Mouse (Mus musculus) forebrain, embryonic 10.5 days (tissue): ENCODE data around the gene D10Wsu102e. TPM values are rescaled to one million over a fixed set of nuclear protein-coding genes. Genes with fewer than 3 reads are reported as not detected.
A peak's percentile ranks its signal among the peaks of the same experiment; 100 is the strongest.
"Not testable (repeated sequence)": the region's sequence is repeated elsewhere in the genome, so short reads cannot be mapped to it uniquely, and the experiment has no call there.

Source experiments
- DNase-seq: peaks from one replicate; pipeline ENCODE4 v3.0.0-alpha.2; 2017; ENCODE audit warnings: low spot score; ENCODE audit errors: extremely low spot score
- H3K27ac ChIP-seq: fragments of 300-500 bp; sonication (generic); 2 replicates; pipeline ENCODE4 v1.5.1; 2016; ENCODE audit warnings: mild to moderate bottlenecking
- H3K27me3 ChIP-seq: fragments of 300-500 bp; sonication (generic); 2 replicates; pipeline ENCODE4 v1.6.1; 2016; ENCODE audit warnings: mild to moderate bottlenecking; ENCODE audit not compliant: poor library complexity, severe bottlenecking
- H3K36me3 ChIP-seq: fragments of 300-500 bp; sonication (generic); replicated peaks from 2 replicates; pipeline ENCODE4 v1.6.1; 2016; ENCODE audit warnings: mild to moderate bottlenecking, moderate library complexity
- H3K4me1 ChIP-seq: fragments of 300-500 bp; sonication (generic); 2 replicates; pipeline ENCODE4 v1.6.1; 2016
- H3K4me3 ChIP-seq: fragments of 300-500 bp; sonication (generic); 2 replicates; pipeline ENCODE4 v1.5.1; 2016; ENCODE audit warnings: mild to moderate bottlenecking, moderate library complexity
- H3K9me3 ChIP-seq: fragments of 300-500 bp; sonication (generic); 2 replicates; pipeline ENCODE4 v1.6.1; 2016; ENCODE audit warnings: mild to moderate bottlenecking, moderate library complexity
- WGBS: fragments of 180-500 bp; shearing (Covaris S2); methylation state at CpG from one replicate; pipeline ENCODE4 v1.1.7; 2016; 5-methylcytosine and 5-hydroxymethylcytosine counted together
- polyA plus RNA-seq: library from polyadenylated mRNA; unstranded; fragments of >200 nt; fragmentation: Nextera tagmentation; extraction: Ambion mirVana; gene quantifications from 2 replicates; pipeline ENCODE4 v1.2.1, GENCODE M21; 2016

Gene D10Wsu102e
- polyA plus RNA-seq, 1 experiment from 2014 or later: 1.5 TPM

GRCm38 (mm10) chr10:83457531-83457930 is 97.5 kb downstream of the D10Wsu102e start:
- WGBS: 93% methylated on average over 3 of the region's 3 CpGs
- peaks cover 67% of the 10 kb centered on the region for H3K9me3 ChIP-seq

GRCm38 (mm10) chr10:83475226-83475625 is 115.2 kb downstream of the D10Wsu102e start:
- no peak overlapping the region for H3K4me3 ChIP-seq
- H3K9me3 ChIP-seq: peaks cover 29% of the 10 kb centered on the region
- H3K27ac ChIP-seq: no peak overlapping the region
- 95% methylated on average over 13 of the region's 13 CpGs for WGBS
- DNase-seq: no peak
- H3K27me3 ChIP-seq: no peaks in the 10 kb centered on the region
- no peaks in the 10 kb centered on the region for H3K4me1 ChIP-seq
- H3K36me3 ChIP-seq: peaks cover 6% of the 10 kb centered on the region

More at GRCm38 (mm10) chr10:83457531-83457930, 97.5 kb downstream of the D10Wsu102e start:
- Histone ChIP-seq H3K4me1 (no peaks in the 10 kb centered on the region), H3K36me3 (peaks cover 33% of the 10 kb centered on the region), H3K4me3 (no peak overlapping the region), H3K27me3 (no peaks in the 10 kb centered on the region), H3K27ac (no peak overlapping the region)
- DNase-seq: no peak

GRCm38 (mm10) chr10:83477286-83477685 is 117.3 kb downstream of the D10Wsu102e start:
- Histone ChIP-seq H3K27me3 (no peaks in the 10 kb centered on the region), H3K4me1 (no peaks in the 10 kb centered on the region), H3K36me3 (peaks cover 7% of the 10 kb centered on the region), H3K4me3 (no peak overlapping the region), H3K27ac (no peak overlapping the region), H3K9me3 (peaks cover 27% of the 10 kb centered on the region)
- 87% methylated on average over 5 of the region's 5 CpGs for WGBS
- no peak for DNase-seq

GRCm38 (mm10) chr10:83490506-83490905 is 130.5 kb downstream of the D10Wsu102e start:
- DNase-seq: no peak
- no peaks in the 10 kb centered on the region for H3K9me3 ChIP-seq
- 90% methylated on average over 6 of the region's 6 CpGs for WGBS

GRCm38 (mm10) chr10:83497321-83497720 is 137.3 kb downstream of the D10Wsu102e start:
- Histone ChIP-seq H3K4me1 (no peaks in the 10 kb centered on the region), H3K27me3 (no peaks in the 10 kb centered on the region), H3K27ac (no peak overlapping the region), H3K4me3 (no peak overlapping the region), H3K36me3 (peaks cover 5% of the 10 kb centered on the region; the same call in 1 of the 2 replicates), H3K9me3 (no peaks in the 10 kb centered on the region)
- 94% methylated on average over 13 of the region's 13 CpGs for WGBS
- no peak for DNase-seq

More at GRCm38 (mm10) chr10:83490506-83490905, 130.5 kb downstream of the D10Wsu102e start:
- H3K27me3 ChIP-seq: no peaks in the 10 kb centered on the region
- no peak overlapping the region for H3K4me3 ChIP-seq
- no peak overlapping the region for H3K27ac ChIP-seq
- H3K4me1 ChIP-seq: no peaks in the 10 kb centered on the region
- peaks cover 5% of the 10 kb centered on the region; the same call in 1 of the 2 replicates for H3K36me3 ChIP-seq

GRCm38 (mm10) chr10:83508962-83509660 is 149.1 kb downstream of the D10Wsu102e start:
- H3K27ac ChIP-seq: no peak overlapping the region
- H3K4me1 ChIP-seq: no peaks in the 10 kb centered on the region
- H3K27me3 ChIP-seq: no peaks in the 10 kb centered on the region
- H3K4me3 ChIP-seq: no peak overlapping the region
- DNase-seq: no peak
- H3K36me3 ChIP-seq: no peaks in the 10 kb centered on the region
- 66% methylated on average over 8 of the region's 8 CpGs for WGBS
- no peaks in the 10 kb centered on the region for H3K9me3 ChIP-seq

- 80% methylated on average over 5 of the region's 5 CpGs for WGBS
- no peak for DNase-seq
- H3K9me3 ChIP-seq: no peaks in the 10 kb centered on the region
- no peaks in the 10 kb centered on the region for H3K4me1 ChIP-seq
- no peaks in the 10 kb centered on the region for H3K27me3 ChIP-seq
- no peak overlapping the region for H3K4me3 ChIP-seq
- no peaks in the 10 kb centered on the region for H3K36me3 ChIP-seq
- no peak overlapping the region for H3K27ac ChIP-seq
These were observed 151.3 kb downstream of the D10Wsu102e start for GRCm38 (mm10) chr10:83511304-83511703.

- no peak overlapping the region for H3K27ac ChIP-seq
- WGBS: 90% methylated on average over 8 of the region's 8 CpGs
These were observed 153.7 kb downstream of the D10Wsu102e start for GRCm38 (mm10) chr10:83513736-83514135.

GRCm38 (mm10) chr10:83520990-83521389 is 161.0 kb downstream of the D10Wsu102e start:
- H3K27ac ChIP-seq: no peak overlapping the region
- WGBS: 83% methylated on average over 4 of the region's 4 CpGs
- no peaks in the 10 kb centered on the region for H3K27me3 ChIP-seq
- H3K4me1 ChIP-seq: no peaks in the 10 kb centered on the region
- no peaks in the 10 kb centered on the region for H3K36me3 ChIP-seq
- H3K4me3 ChIP-seq: no peak overlapping the region
- no peaks in the 10 kb centered on the region for H3K9me3 ChIP-seq
- DNase-seq: no peak

More at GRCm38 (mm10) chr10:83513736-83514135, 153.7 kb downstream of the D10Wsu102e start:
- H3K9me3 ChIP-seq: no peaks in the 10 kb centered on the region
- H3K27me3 ChIP-seq: no peaks in the 10 kb centered on the region
- H3K4me3 ChIP-seq: no peak overlapping the region
- no peak for DNase-seq
- no peaks in the 10 kb centered on the region for H3K4me1 ChIP-seq
- H3K36me3 ChIP-seq: no peaks in the 10 kb centered on the region

- not testable (repeated sequence) for H3K27ac ChIP-seq, DNase-seq, H3K36me3 ChIP-seq, H3K4me3 ChIP-seq, H3K27me3 ChIP-seq, H3K4me1 ChIP-seq, H3K9me3 ChIP-seq
These were observed 164.2 kb downstream of the D10Wsu102e start for GRCm38 (mm10) chr10:83524238-83524637.

GRCm38 (mm10) chr10:83530384-83530967 is 170.5 kb downstream of the D10Wsu102e start:
- H3K27ac ChIP-seq: no peak overlapping the region
- 87% methylated on average over 6 of the region's 6 CpGs for WGBS
- no peaks in the 10 kb centered on the region for H3K9me3 ChIP-seq
- DNase-seq: no peak
- H3K36me3 ChIP-seq: no peaks in the 10 kb centered on the region
- no peak overlapping the region for H3K4me3 ChIP-seq
- peaks cover 38% of the 10 kb centered on the region for H3K27me3 ChIP-seq
- peaks cover 14% of the 10 kb centered on the region for H3K4me1 ChIP-seq

GRCm38 (mm10) chr10:83533258-83533909 is 173.4 kb downstream of the D10Wsu102e start:
- H3K36me3 ChIP-seq: no peaks in the 10 kb centered on the region
- 6% methylated on average over 27 of the region's 27 CpGs for WGBS
- no peak for DNase-seq
- H3K27ac ChIP-seq: peak overlapping the region; percentile 48
- H3K4me1 ChIP-seq: peaks cover 14% of the 10 kb centered on the region
- H3K4me3 ChIP-seq: peak overlapping the region; percentile 66
- H3K9me3 ChIP-seq: no peaks in the 10 kb centered on the region
- peaks cover 38% of the 10 kb centered on the region for H3K27me3 ChIP-seq

GRCm38 (mm10) chr10:83533910-83534283 is 173.9 kb downstream of the D10Wsu102e start, which contains the start of gene Aldh1l2:
Gene Aldh1l2 (minus strand): TSS chr10:83534140.
- Histone ChIP-seq H3K36me3 (no peaks in the 10 kb centered on the region), H3K4me1 (peaks cover 14% of the 10 kb centered on the region), H3K27ac (peak within 1 kb of the TSS; percentile 48), H3K27me3 (peaks cover 38% of the 10 kb centered on the region), H3K4me3 (peak within 1 kb of the TSS; percentile 66), H3K9me3 (no peaks in the 10 kb centered on the region)
- peak; percentile 82 for DNase-seq
- WGBS: under 1% methylated on average over 21 of the region's 21 CpGs
